Mouse (Mus musculus) brown adipose tissue, adult 24 weeks (tissue): ENCODE results near the gene Olig2. TPM values are rescaled to one million over a fixed set of nuclear protein-coding genes. Genes with fewer than 3 reads are reported as not detected.
A peak's percentile ranks its signal among the peaks of the same experiment; 100 is the strongest.

Source experiments
- H3K27ac ChIP-seq: fragments of 200-500 bp; replicated peaks from 2 replicates; pipeline ENCODE4 v1.5.1; 2012; ENCODE audit warnings: low read depth, mild to moderate bottlenecking, low read length
- H3K4me1 ChIP-seq: fragments of 200-500 bp; 2 replicates; pipeline ENCODE4 v1.6.1; 2012; ENCODE audit warnings: low read length, mixed read lengths; ENCODE audit not compliant: control insufficient read depth, insufficient read depth, insufficient read length
- H3K4me3 ChIP-seq: fragments of 200-500 bp; 2 replicates; pipeline ENCODE4 v1.5.1; 2012; ENCODE audit warnings: low read depth, mild to moderate bottlenecking, low read length, moderate library complexity; ENCODE audit not compliant: insufficient read depth
- polyA plus RNA-seq: library from polyadenylated mRNA; stranded (reverse); fragments of >200 nt; gene quantifications from 2 replicates; pipeline ENCODE4 v1.2.4, GENCODE M21; 2012; ENCODE audit not compliant: missing spikeins, insufficient read depth, insufficient read length

Gene Olig2
- not detected in 2 replicates for polyA plus RNA-seq

GRCm38 (mm10) chr16:91225233-91226037 is at the start of gene Olig2:
Gene Olig2, plus strand, starts transcription at chr16:91225457.
- no peaks in the 10 kb centered on the region for H3K4me1 ChIP-seq
- no peak within 1 kb of the TSS for H3K4me3 ChIP-seq
- H3K27ac ChIP-seq, result no peak within 1 kb of the TSS

- Histone ChIP-seq H3K4me1 (no peaks in the 10 kb centered on the region), H3K4me3 (no peak overlapping the region)
These were observed 49.4 kb upstream of the Olig2 start for GRCm38 (mm10) chr16:91175892-91176291.

GRCm38 (mm10) chr16:91187046-91187445 is 38.2 kb upstream of the Olig2 start:
- H3K27ac ChIP-seq, result no peak overlapping the region
- H3K4me1 ChIP-seq, result no peaks in the 10 kb centered on the region
- no peak overlapping the region for H3K4me3 ChIP-seq

More at GRCm38 (mm10) chr16:91175892-91176291, 49.4 kb upstream of the Olig2 start:
- H3K27ac ChIP-seq, result no peak overlapping the region

- no peak overlapping the region for H3K4me3 ChIP-seq
- H3K4me1 ChIP-seq, result no peaks in the 10 kb centered on the region
- no peak overlapping the region for H3K27ac ChIP-seq
These were observed 37.6 kb upstream of the Olig2 start for GRCm38 (mm10) chr16:91187662-91188061.

GRCm38 (mm10) chr16:91188304-91188703 is 37.0 kb upstream of the Olig2 start:
- Histone ChIP-seq H3K4me3 (no peak overlapping the region), H3K4me1 (no peaks in the 10 kb centered on the region), H3K27ac (no peak overlapping the region)

GRCm38 (mm10) chr16:91191233-91191632 is 34.0 kb upstream of the Olig2 start:
- no peak overlapping the region for H3K4me3 ChIP-seq
- no peak overlapping the region for H3K27ac ChIP-seq
- H3K4me1 ChIP-seq, result no peaks in the 10 kb centered on the region

- Histone ChIP-seq H3K4me1 (no peaks in the 10 kb centered on the region), H3K27ac (no peak overlapping the region)
These were observed 33.5 kb upstream of the Olig2 start for GRCm38 (mm10) chr16:91191663-91192237.

GRCm38 (mm10) chr16:91192672-91193354 is 32.4 kb upstream of the Olig2 start:
- Histone ChIP-seq H3K4me1 (no peaks in the 10 kb centered on the region), H3K27ac (no peak overlapping the region), H3K4me3 (no peak overlapping the region)

More at GRCm38 (mm10) chr16:91191663-91192237, 33.5 kb upstream of the Olig2 start:
- H3K4me3 ChIP-seq, result no peak overlapping the region

- Histone ChIP-seq H3K27ac (no peak overlapping the region), H3K4me3 (no peak overlapping the region), H3K4me1 (no peaks in the 10 kb centered on the region)
These were observed 25.4 kb upstream of the Olig2 start for GRCm38 (mm10) chr16:91199815-91200214.

GRCm38 (mm10) chr16:91202989-91203388 is 22.3 kb upstream of the Olig2 start:
- Histone ChIP-seq H3K27ac (no peak overlapping the region), H3K4me3 (no peak overlapping the region), H3K4me1 (no peaks in the 10 kb centered on the region)

- Histone ChIP-seq H3K4me3 (no peak overlapping the region), H3K4me1 (no peaks in the 10 kb centered on the region), H3K27ac (no peak overlapping the region)
These were observed 18.9 kb upstream of the Olig2 start for GRCm38 (mm10) chr16:91206371-91206770.

GRCm38 (mm10) chr16:91217077-91217476 is 8.2 kb upstream of the Olig2 start:
- no peak overlapping the region for H3K27ac ChIP-seq
- no peak overlapping the region for H3K4me3 ChIP-seq
- H3K4me1 ChIP-seq, result no peaks in the 10 kb centered on the region

GRCm38 (mm10) chr16:91217948-91218347 is 7.3 kb upstream of the Olig2 start:
- Histone ChIP-seq H3K27ac (no peak overlapping the region), H3K4me3 (no peak overlapping the region), H3K4me1 (no peaks in the 10 kb centered on the region)

- Histone ChIP-seq H3K27ac (no peak overlapping the region), H3K4me1 (no peaks in the 10 kb centered on the region), H3K4me3 (no peak overlapping the region)
These were observed 6.0 kb upstream of the Olig2 start for GRCm38 (mm10) chr16:91219246-91219645.

- Histone ChIP-seq H3K27ac (no peak overlapping the region), H3K4me1 (no peaks in the 10 kb centered on the region), H3K4me3 (peak overlapping the region; percentile 28)
These were observed 3.0 kb upstream of the Olig2 start for GRCm38 (mm10) chr16:91222171-91222642.
